Mouse (Mus musculus) hindbrain, embryonic 11.5 days (tissue): ENCODE measurements around the gene Hdhd3. TPM values are rescaled to one million over a fixed set of nuclear protein-coding genes. Genes with fewer than 3 reads are reported as not detected.
"Not testable (repeated sequence)": the region's sequence is repeated elsewhere in the genome, so short reads cannot be mapped to it uniquely, and the experiment has no call there.

Experiments used
- ATAC-seq: fragments of 200-750 bp; cut with Nextera tagmentation; 2 replicates; pipeline ENCODE4 v1.8.0; 2017; ENCODE audit warnings: mild to moderate bottlenecking, moderate TSS enrichment, moderate library complexity; ENCODE audit not compliant: low FRiP score
- DNase-seq: peaks from one replicate; pipeline ENCODE4 v3.0.0-alpha.2; 2015; ENCODE audit warnings: low spot score
- H3K27ac ChIP-seq: fragments of 300-500 bp; sonication (generic); 2 replicates; pipeline ENCODE4 v1.5.1; 2014; ENCODE audit warnings: mild to moderate bottlenecking, low read depth, low read length
- H3K27me3 ChIP-seq: fragments of 300-500 bp; sonication (generic); 2 replicates; pipeline ENCODE4 v1.6.1; 2014; ENCODE audit warnings: mild to moderate bottlenecking, low read length, moderate library complexity, mixed read lengths; ENCODE audit not compliant: control insufficient read depth, insufficient read depth
- H3K36me3 ChIP-seq: fragments of 300-500 bp; sonication (generic); 2 replicates; pipeline ENCODE4 v1.6.1; 2014; ENCODE audit warnings: mild to moderate bottlenecking, low read length, moderate library complexity, mixed read lengths; ENCODE audit not compliant: control insufficient read depth, insufficient read depth
- H3K4me1 ChIP-seq: fragments of 300-500 bp; sonication (generic); replicated peaks from 2 replicates; pipeline ENCODE4 v1.6.1; 2014; ENCODE audit warnings: low read length, mixed read lengths; ENCODE audit not compliant: control insufficient read depth, insufficient read depth
- H3K4me2 ChIP-seq: fragments of 300-500 bp; sonication (generic); replicated peaks from 2 replicates; pipeline ENCODE4 v1.6.1; 2014; ENCODE audit warnings: mild to moderate bottlenecking, low read depth, low read length
- H3K4me3 ChIP-seq: fragments of 300-500 bp; sonication (generic); 2 replicates; pipeline ENCODE4 v1.5.1; 2014; ENCODE audit warnings: low read depth, low read length
- H3K9ac ChIP-seq: fragments of 300-500 bp; sonication (generic); 2 replicates; pipeline ENCODE4 v1.6.1; 2014; ENCODE audit warnings: low read depth, low read length
- H3K9me3 ChIP-seq: fragments of 300-500 bp; sonication (generic); 2 replicates; pipeline ENCODE4 v1.6.1; 2016; ENCODE audit warnings: low read length; ENCODE audit not compliant: control insufficient read depth
- WGBS: fragments of 180-500 bp; shearing (Covaris S2); extraction: QIAGEN DNeasy Blood & Tissue Kit; methylation state at CpG from one replicate; pipeline ENCODE4 v1.1.7; 2014; 5-methylcytosine and 5-hydroxymethylcytosine counted together
- polyA plus RNA-seq: library from polyadenylated mRNA; unstranded; fragments of >200 nt; fragmentation: Nextera tagmentation; extraction: Ambion mirVana; gene quantifications from 2 replicates; pipeline ENCODE4 v1.2.1, GENCODE M21; 2014

The Hdhd3 gene
- polyA plus RNA-seq, 1 experiment from 2014 or later = 13.7 TPM

- H3K4me2 ChIP-seq = no peak overlapping the region
- H3K27ac ChIP-seq = no peak overlapping the region
- no peak for DNase-seq
- no peak overlapping the region for H3K9ac ChIP-seq
- H3K4me3 ChIP-seq = no peak overlapping the region
- no peaks in the 10 kb centered on the region for H3K4me1 ChIP-seq
- H3K27me3 ChIP-seq = no peaks in the 10 kb centered on the region
- WGBS = 95% methylated on average over 5 of the region's 5 CpGs
- H3K36me3 ChIP-seq = no peaks in the 10 kb centered on the region
- ATAC-seq = no peak
- no peaks in the 10 kb centered on the region for H3K9me3 ChIP-seq
These were observed 16.1 kb downstream of the Hdhd3 start for GRCm38 (mm10) chr4:62487172-62487571.

GRCm38 (mm10) chr4:62486162-62486696 is 17.0 kb downstream of the Hdhd3 start:
- ATAC-seq = no peak
- Histone ChIP-seq H3K4me3 (no peak overlapping the region), H3K36me3 (no peaks in the 10 kb centered on the region), H3K4me2 (no peak overlapping the region), H3K27me3 (peaks cover 2% of the 10 kb centered on the region; the same call in 1 of the 2 replicates), H3K27ac (no peak overlapping the region), H3K9me3 (no peaks in the 10 kb centered on the region), H3K9ac (no peak overlapping the region), H3K4me1 (no peaks in the 10 kb centered on the region)
- WGBS = 92% methylated on average over 15 of the region's 15 CpGs
- DNase-seq = no peak

GRCm38 (mm10) chr4:62485450-62486161 is 17.7 kb downstream of the Hdhd3 start:
- no peak overlapping the region for H3K27ac ChIP-seq
- no peak overlapping the region for H3K9ac ChIP-seq
- H3K4me1 ChIP-seq = no peaks in the 10 kb centered on the region
- no peaks in the 10 kb centered on the region for H3K36me3 ChIP-seq
- H3K4me2 ChIP-seq = no peak overlapping the region
- ATAC-seq = no peak
- H3K4me3 ChIP-seq = no peak overlapping the region
- no peak for DNase-seq
- H3K9me3 ChIP-seq = no peaks in the 10 kb centered on the region
- 88% methylated on average over 8 of the region's 8 CpGs for WGBS
- peaks cover 3% of the 10 kb centered on the region; the same call in 1 of the 2 replicates for H3K27me3 ChIP-seq

- WGBS = 75% methylated on average over 3 of the region's 3 CpGs
- H3K9ac ChIP-seq = no peak overlapping the region
- H3K4me1 ChIP-seq = no peaks in the 10 kb centered on the region
- H3K36me3 ChIP-seq = no peaks in the 10 kb centered on the region
- H3K27ac ChIP-seq = no peak overlapping the region
- no peaks in the 10 kb centered on the region for H3K9me3 ChIP-seq
- H3K27me3 ChIP-seq = peaks cover 9% of the 10 kb centered on the region
- no peak for DNase-seq
- no peak overlapping the region for H3K4me3 ChIP-seq
- no peak for ATAC-seq
- H3K4me2 ChIP-seq = no peak overlapping the region
These were observed 18.3 kb downstream of the Hdhd3 start for GRCm38 (mm10) chr4:62484928-62485327.

DNA sequence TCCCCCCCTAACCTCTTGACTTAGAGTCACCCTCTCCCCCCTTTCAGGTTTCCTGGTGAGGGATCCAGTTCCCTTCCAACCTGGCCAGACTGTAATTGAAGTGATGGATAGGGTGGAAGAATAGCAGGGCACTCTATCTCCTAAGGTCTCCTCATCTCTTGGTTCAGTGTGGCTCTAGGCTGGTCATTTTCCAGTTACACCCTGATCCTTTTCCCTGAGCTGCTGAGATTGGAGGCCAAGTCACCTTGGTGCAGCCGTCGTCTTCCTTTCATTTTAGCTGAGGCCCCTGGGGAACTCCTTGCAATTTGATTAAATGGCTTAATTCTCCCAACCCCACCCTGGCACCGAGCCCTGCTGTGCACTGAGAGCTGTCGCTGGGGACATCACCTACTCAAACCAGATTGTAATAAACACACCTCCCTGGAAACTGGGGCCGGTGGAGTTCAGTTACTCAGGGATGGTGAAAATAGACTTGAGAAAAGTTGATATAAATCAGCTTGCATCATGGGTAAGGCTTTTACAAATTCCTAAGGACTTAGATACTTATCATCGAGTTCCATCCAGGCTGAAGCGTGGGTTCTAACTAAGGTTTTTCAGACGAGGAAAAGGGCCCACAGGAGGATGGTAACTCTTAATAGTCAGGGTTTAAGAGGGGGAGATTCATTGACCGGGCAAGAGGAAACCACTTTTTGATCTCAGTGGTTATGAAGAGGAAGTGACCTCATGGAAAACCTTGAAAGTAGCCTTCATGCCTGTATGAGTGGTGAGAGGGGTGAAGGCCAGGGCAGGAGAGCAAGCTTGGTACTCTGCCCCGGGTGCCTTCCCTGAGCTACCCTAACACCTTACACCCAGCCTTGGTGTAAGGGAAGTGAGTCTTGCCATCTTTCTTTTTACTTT is 22.3 kb downstream of the Hdhd3 start:
- Histone ChIP-seq H3K27me3 (peaks cover 21% of the 10 kb centered on the region), H3K9me3 (no peaks in the 10 kb centered on the region), H3K4me2 (no peak overlapping the region), H3K9ac (no peak overlapping the region), H3K27ac (no peak overlapping the region), H3K4me3 (no peak overlapping the region), H3K36me3 (no peaks in the 10 kb centered on the region), H3K4me1 (peaks cover 2% of the 10 kb centered on the region; the same call in 1 of the 2 replicates)
- DNase-seq (no peak), ATAC-seq (no peak)
- 53% methylated on average over 10 of the region's 10 CpGs for WGBS

DNA sequence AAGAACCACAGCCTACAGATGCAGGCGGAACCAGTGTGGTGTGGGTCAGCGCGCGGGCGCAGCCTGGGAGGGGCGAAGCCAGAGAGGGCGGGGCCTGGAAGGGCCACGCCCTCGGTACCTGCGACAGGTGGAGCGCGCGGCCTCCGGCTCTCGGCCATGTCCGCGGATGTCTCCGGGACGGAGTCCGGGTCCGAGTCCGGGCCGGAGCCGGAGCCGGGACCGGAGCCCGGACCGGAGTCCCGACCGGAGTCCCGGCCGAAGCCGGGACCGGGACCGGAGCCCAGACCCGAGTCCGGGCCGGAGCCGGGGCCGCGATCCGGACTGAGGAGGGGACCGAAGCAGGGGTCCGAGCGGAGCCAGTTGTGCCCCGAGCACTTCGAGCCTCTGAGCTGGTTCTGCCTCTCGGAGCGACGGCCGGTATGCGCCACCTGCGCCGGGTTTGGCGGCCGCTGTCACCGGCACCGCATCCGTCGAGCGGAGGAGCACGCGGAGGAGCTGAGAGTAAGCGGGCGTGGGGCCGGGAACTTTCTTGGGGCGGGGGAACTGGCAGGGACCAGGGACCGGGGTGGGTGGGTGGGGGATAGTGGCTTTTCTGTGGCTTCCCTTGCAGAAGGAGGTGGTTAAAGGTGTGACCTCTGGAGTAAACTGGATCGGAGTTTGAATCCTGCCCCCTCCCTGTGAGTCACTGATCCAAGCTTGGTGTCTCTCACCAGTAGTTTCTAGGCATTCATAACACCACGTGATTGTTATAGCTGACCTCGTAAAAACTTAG is 23.1 kb downstream of the Hdhd3 start, which contains the start of gene Bspry:
Gene Bspry (plus strand): TSS at position 117 of the 772 bp plus-strand sequence.
- no peaks in the 10 kb centered on the region for H3K36me3 ChIP-seq
- WGBS = 3% methylated on average over 64 of the region's 71 CpGs
- DNase-seq (peak; percentile 50), ATAC-seq (peak; percentile 66)
- peak within 1 kb of the TSS; percentile 37 for H3K4me3 ChIP-seq
- peaks cover 2% of the 10 kb centered on the region; the same call in 1 of the 2 replicates for H3K4me1 ChIP-seq
- H3K9ac ChIP-seq = no peak within 1 kb of the TSS
- H3K9me3 ChIP-seq = no peaks in the 10 kb centered on the region
- peaks cover 21% of the 10 kb centered on the region for H3K27me3 ChIP-seq
- no peak within 1 kb of the TSS for H3K27ac ChIP-seq
- H3K4me2 ChIP-seq = peak within 1 kb of the TSS; percentile 75

GRCm38 (mm10) chr4:62479593-62479936 is 23.7 kb downstream of the Hdhd3 start:
- not testable (repeated sequence) for H3K27ac ChIP-seq, H3K9me3 ChIP-seq, H3K36me3 ChIP-seq, DNase-seq, H3K4me1 ChIP-seq, H3K9ac ChIP-seq, ATAC-seq
- WGBS = 13% methylated on average over 11 of the region's 11 CpGs
- peak overlapping the region; percentile 37 for H3K4me3 ChIP-seq
- peaks cover 21% of the 10 kb centered on the region for H3K27me3 ChIP-seq
- H3K4me2 ChIP-seq = peak overlapping the region; percentile 75

DNA sequence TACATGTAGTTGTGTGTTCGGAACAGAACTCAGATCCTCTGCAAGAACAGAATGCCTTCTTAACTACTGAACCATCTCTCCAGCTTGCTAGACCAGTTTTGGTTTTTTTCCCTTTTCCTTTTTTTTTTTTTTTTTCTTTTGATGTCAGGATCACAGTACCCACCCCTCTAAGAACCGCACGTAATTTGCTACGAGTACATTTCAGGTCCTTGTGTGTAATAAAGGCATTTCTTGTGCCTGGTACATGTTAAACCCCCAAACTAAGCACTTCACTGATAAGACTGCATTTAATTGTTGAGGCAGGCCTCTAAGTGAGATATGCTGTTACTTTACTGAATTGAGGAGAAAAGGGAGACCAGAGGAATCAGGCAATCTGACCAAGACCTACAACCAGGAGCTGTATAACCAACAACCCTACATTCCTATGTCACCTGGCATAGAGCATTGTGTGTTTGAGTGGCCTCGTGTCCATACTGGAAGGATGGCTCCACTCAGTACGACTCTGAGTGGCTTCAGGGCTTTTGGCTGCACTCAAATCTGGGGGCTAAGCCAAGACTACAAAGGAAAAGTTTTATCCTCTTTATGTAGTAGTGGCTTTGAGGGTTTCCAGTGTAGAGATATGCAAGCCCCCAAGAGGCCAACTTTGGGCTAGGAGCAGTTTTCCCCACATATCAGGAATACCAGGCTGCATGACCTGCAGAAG is 25.6 kb downstream of the Hdhd3 start:
- Histone ChIP-seq H3K27me3 (peaks cover 21% of the 10 kb centered on the region), H3K4me3 (no peak overlapping the region), H3K36me3 (no peaks in the 10 kb centered on the region), H3K9ac (no peak overlapping the region), H3K4me2 (no peak overlapping the region), H3K4me1 (peaks cover 2% of the 10 kb centered on the region; the same call in 1 of the 2 replicates), H3K27ac (no peak overlapping the region), H3K9me3 (no peaks in the 10 kb centered on the region)
- 83% methylated on average over 6 of the region's 6 CpGs for WGBS
- ATAC-seq (no peak), DNase-seq (no peak)
